Mouse (Mus musculus): ENCODE measurements at regions not wholly inside any gene's neighbourhood (a gene's known extent, or its start where the extent isn't known, plus 50 kb on each side); places are given as distances from the start of the nearest gene placed in this dataset.
A peak's percentile ranks its signal among the peaks of the same experiment; 100 is the strongest.
"Not testable (repeated sequence)": the region's sequence is repeated elsewhere in the genome, so short reads cannot be mapped to it uniquely, and the experiment has no call there.

GRCm38 (mm10) chr10:26585106-26585505 is 168.1 kb upstream of the Arhgap18 start:
- DNase-seq = no peak

GRCm38 (mm10) chr10:26607081-26607480 is 146.1 kb upstream of the Arhgap18 start:
- not testable (repeated sequence) for DNase-seq

GRCm38 (mm10) chr10:26611246-26611645 is 142.0 kb upstream of the Arhgap18 start:
- DNase-seq = no peak

- no peak for DNase-seq
Observed at GRCm38 (mm10) chr10:26630196-26630760, 122.9 kb upstream of the Arhgap18 start.

GRCm38 (mm10) chr10:26632266-26632665 is 121.0 kb upstream of the Arhgap18 start:
- no peak for DNase-seq

GRCm38 (mm10) chr10:26637459-26637858 is 115.8 kb upstream of the Arhgap18 start:
- DNase-seq = no peak

GRCm38 (mm10) chr10:26638056-26638455 is 115.2 kb upstream of the Arhgap18 start:
- no peak for DNase-seq

GRCm38 (mm10) chr10:26639118-26639517 is 114.1 kb upstream of the Arhgap18 start:
- DNase-seq = no peak

- no peak for DNase-seq
Observed at GRCm38 (mm10) chr10:26653103-26653502, 100.1 kb upstream of the Arhgap18 start.

- DNase-seq = no peak
Observed at GRCm38 (mm10) chr10:26664270-26664669, 89.0 kb upstream of the Arhgap18 start.

- no peak for DNase-seq
Observed at GRCm38 (mm10) chr10:26679500-26680227, 73.6 kb upstream of the Arhgap18 start.

- no peak for DNase-seq
Observed at GRCm38 (mm10) chr10:26694761-26695160, 58.5 kb upstream of the Arhgap18 start.

GRCm38 (mm10) chr10:26695212-26695933 is 57.8 kb upstream of the Arhgap18 start:
- peak in 1 of 2 experiments; percentile 17 for DNase-seq
